Mouse (Mus musculus) liver, postnatal 0 days (tissue): Measurements from ENCODE around the gene Prep.

Experiments
- CTCF ChIP-seq: sonication (generic); IDR thresholded peaks from 2 replicates; pipeline ENCODE4 v1.5.1; 2016; ENCODE audit warnings: antibody characterized with exemption, low read depth
- EP300 ChIP-seq: IDR thresholded peaks from 2 replicates; pipeline ENCODE4 v1.6.1; 2016; ENCODE audit warnings: antibody characterized with exemption, low read depth, mild to moderate bottlenecking

GRCm38 (mm10) chr10:45070929-45071813, 4.2 kb downstream of the Prep start:
- no peak for TF ChIP-seq CTCF
- TF ChIP-seq EP300 = peak; percentile 64
